Mouse (Mus musculus) right cerebral cortex, postnatal 14 days (tissue): Measurements from ENCODE around the gene Cxadr.
"Not testable (repeated sequence)": the region's sequence is repeated elsewhere in the genome, so short reads cannot be mapped to it uniquely, and the experiment has no call there.

Experiments
- DNase-seq: peaks from one replicate; pipeline ENCODE4 v3.0.0; 2022

Gene Cxadr

DNA sequence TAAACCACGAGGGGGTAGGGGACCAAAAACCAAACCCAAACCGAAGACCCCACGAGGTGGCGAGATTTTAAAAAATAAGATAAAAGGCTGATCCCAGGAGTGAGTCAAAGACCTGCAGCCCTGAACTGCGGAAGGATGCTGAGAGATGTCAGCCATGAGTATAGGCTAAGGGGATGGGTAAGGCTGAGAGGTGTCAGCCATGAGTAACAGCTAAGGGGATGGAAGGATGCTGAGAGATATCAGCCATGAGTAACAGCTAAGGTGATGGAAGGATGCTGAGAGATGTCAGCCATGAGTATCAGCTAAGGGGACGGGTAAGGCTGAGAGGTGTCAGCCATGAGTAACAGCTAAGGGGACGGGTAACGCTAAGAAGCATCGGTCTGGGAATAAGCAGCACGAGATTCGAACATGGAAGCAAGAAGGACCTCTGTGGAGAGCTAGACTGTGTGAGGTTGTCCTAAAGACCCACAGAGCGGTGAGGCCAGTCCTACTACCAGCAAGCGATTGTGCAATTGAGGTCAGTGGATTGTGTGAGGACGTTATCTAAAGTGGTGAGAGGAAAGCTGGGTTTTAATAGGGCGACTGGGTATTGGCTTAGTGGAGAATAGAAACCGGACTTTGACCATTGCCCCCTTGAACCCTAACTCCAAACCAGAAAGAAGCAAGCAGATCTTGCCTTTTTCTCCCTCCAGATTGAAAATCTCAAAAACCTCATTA is 6.3 kb downstream of the Cxadr start:
- no peak for DNase-seq

DNA sequence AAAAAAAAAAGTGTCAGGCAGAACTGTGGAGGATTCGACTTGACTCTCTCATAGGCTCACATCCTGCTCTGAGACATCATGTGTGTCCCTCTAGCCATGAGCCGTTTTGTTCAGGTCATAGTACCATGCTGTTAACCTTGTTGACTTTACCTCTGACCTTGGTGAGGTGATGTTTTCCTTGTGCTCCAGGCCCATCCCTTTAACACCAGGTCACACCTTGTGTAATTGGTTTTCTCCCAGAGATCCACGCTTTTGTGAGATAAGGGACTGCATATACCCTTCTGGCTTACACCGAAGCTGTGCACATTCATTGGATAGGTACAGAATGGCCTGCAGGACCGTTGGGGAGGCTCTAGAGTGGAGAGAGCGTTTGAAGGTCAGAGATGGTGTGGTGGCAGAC is 8.0 kb downstream of the Cxadr start:
- DNase-seq = no peak

GRCm38 (mm10) chr16:78313135-78313887 is 12.0 kb downstream of the Cxadr start:
- no peak for DNase-seq

DNA sequence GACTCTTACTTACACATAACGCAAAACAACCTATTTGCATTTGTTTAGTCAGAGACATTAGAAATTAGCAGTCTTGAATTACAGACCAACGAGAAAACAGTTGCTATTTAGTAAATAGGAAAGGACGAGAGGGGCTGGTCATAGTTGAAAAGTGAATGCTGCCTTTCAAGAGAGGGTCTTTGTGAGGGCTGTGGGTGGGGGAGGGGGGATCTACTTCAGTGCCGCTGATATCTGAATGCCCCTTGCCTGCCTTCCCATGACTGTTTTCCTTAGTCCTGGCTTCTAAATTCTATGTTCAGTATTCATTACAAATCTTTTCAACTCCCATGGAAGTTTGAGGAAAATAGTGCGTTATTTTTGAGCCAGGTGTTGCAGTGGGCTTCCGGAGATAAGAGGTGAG is 12.7 kb downstream of the Cxadr start:
- no peak for DNase-seq

GRCm38 (mm10) chr16:78316849-78317248 is 15.6 kb downstream of the Cxadr start:
- DNase-seq = peak; percentile 67

DNA sequence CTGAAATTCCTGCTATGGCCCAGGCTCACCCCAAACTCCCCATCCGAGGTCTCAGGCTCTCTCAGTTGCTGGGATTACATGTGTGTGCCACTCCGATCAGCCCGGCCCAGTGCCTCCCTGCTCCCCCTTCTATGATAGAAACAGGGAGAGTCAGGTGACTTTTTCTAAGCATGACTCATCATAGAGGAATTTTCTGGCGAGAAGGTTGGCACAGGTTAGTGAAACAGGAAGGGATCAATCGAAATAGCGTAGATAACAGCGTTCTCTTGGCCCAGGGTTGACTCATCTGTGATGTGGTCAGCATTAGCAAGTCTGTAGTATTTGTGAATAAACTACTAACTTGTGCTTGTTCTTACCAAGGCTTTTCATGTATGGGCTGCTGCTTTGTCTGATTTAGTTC is 16.7 kb downstream of the Cxadr start:
- no peak for DNase-seq

DNA sequence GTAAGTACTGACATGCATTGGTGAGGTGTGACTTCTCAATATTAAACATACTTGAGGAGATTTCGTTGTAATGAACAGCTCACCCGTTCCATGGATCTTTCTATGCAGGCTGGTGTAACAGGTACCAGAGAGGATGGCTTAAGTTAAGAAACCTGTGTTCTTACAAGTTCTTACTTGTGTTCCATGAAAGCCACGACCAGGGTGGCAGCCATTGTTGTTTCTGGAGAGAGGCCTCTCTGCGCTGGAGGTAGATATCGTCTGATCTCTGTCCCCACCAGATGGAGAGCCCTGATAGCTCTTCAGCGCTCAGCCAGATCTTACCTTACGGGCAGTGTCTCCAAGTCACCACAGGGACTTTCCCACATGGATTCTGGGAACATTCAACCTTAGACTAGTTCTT is 18.4 kb downstream of the Cxadr start:
- no peak for DNase-seq

- DNase-seq = no peak
These were observed 20.3 kb downstream of the Cxadr start for GRCm38 (mm10) chr16:78321559-78321958.

DNA sequence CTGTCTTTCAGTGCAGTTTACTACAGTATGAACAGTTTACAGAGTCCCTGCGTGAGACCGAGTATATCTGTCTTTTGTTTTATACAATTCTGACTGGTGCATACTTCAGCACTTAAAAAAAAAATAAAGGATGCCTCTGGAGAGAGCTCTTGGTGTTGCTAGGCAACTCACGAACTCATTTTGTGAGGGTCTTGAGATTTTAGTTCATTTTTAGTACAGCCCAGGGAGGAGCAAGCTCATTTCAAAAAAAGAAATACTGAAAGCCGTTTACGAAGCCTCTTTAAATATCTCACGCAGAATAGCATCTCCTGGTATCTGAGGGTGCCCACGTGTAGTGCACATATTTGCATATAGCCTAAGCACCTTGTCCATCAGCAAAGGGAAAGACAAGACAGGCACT is 20.9 kb downstream of the Cxadr start:
- no peak for DNase-seq

- no peak for DNase-seq
These were observed 24.9 kb downstream of the Cxadr start for GRCm38 (mm10) chr16:78325972-78326848.

DNA sequence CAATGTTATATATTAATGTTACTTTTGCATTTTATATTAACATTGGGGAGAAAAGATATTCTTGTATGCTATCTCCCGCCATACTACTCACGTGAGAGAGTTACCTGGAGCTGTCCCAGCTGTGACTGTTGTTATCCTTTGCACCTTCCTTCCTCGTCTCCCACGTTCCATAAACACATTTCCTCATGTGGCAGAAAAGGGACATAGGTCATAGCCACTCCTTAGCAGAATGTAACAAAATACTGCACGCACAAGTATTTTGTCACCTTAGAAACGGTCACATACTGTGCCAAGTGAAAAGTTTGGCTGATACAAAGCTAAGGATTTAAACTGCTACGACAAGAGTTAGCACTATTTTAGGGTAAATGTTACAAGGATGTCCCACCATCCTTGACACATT is 26.3 kb downstream of the Cxadr start:
- DNase-seq = no peak

DNA sequence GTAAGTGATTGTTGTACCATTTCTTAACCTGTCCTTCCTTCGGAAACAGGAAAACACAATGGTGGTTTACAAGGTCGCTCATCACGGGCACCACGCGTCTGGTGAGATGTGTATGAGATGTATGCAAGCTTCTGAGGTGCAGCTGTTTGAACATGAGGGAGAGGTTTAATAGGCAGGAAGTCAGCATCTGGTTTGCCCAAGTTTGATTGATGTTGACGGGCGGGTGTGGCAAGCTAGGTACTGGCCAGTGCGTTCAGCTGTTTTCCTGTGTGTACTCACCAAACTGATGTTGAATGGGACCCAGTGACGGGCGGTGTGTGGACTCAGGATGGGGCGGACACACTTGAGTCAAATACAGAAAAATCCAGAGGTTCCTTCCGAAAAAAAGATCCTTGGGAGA is 26.7 kb downstream of the Cxadr start:
- DNase-seq = no peak

DNA sequence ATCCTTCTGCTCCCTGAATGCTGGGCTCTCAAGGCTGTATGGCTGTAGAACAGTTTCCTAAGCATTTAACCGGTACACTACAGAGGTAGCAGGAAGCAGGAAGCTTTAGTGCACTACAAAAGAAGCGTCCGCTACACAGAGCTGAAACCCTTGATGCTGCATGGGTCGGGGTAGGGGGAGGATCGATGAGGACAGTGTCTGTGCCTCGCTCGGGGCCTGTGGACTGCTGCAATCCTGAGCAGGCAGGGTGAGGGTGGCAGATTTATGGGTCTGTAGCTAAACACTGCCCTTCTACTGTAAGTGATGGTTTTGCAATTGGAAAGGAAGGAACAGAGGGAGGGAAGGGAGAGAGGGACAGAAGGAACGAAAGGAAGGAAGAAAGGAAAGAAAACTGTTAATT is 35.9 kb downstream of the Cxadr start:
- no peak for DNase-seq

GRCm38 (mm10) chr16:78341356-78341755 is 40.1 kb downstream of the Cxadr start:
- no peak for DNase-seq

GRCm38 (mm10) chr16:78342767-78343166 is 41.5 kb downstream of the Cxadr start:
- no peak for DNase-seq

- DNase-seq = no peak
These were observed 42.5 kb downstream of the Cxadr start for GRCm38 (mm10) chr16:78343792-78344191.

GRCm38 (mm10) chr16:78346662-78347327 is 45.5 kb downstream of the Cxadr start:
- DNase-seq = no peak

- DNase-seq = no peak
These were observed 46.1 kb downstream of the Cxadr start for GRCm38 (mm10) chr16:78347328-78347926.

DNA sequence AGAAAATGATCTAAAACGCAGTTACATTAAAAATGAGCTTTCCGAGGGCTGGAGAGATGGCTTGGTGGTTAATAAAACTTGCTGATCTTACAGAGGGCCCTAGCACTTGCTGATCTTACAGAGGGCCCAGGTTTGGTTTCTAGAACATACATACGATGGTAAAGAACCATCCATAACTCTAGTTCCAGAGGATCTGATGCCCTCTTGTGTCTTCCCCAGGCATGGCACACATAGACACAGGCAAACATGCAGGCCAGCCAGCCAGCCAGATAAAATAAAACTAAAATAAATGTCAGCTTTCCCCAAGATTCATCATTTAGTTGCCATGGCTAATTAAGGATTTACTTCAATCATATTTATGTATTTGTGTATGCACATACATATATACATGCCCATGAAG is 56.5 kb downstream of the Cxadr start:
- DNase-seq = no peak

DNA sequence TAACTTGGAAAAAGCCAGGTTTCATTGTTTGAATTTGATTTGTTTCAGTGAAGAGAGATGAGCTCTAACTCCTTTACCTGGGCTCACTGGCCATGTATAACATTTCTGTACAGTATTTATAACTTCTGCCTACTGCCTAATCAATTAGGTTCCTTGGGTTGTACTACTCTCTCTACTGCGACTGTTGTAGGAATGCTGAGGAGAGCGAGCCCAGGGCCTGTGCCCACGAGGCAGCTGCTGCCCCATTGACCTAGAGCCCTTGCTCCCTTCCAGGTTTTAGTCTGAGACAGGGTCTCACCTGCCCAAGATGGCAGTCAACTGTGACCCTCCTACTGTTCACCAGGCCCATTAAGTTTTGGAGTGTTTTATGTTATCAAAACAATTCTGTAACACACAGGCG is 60.2 kb downstream of the Cxadr start:
- no peak for DNase-seq

GRCm38 (mm10) chr16:78364554-78364953 is 63.3 kb downstream of the Cxadr start:
- not testable (repeated sequence) for DNase-seq

DNA sequence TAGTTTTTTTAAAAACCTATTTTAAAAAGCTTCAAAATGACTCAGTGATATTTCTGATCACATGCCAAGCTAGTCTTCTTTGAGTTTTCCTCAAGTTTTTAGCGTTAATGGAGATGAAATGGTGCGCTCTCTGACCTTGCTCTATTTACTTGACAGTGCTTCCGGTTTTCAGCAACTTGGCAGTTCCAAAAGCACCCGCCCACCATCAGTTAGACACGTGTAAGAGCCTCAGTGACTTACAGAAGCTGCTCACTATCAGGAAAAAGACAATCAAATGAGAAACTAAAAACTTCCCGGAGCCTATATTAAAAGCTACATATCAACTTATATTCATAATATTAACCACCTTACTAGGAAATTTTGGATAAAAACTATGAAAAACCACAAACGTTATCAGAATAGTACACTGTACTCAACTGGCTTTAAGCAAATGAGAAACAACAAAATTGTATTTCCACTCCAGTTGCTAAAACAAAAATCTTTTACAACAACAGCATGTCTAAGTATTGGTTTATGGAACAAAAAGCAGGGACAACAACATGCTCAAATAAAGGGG is 70.3 kb downstream of the Cxadr start:
- DNase-seq = no peak
